Comparison of ENCODE assay signal across 8 mouse cellular contexts in genomic region chr5:100845848-100846598, GRCm38 (mm10). TPM values are rescaled to one million over a fixed set of nuclear protein-coding genes. Genes with fewer than 3 reads are reported as not detected.
DNase-seq lines count a peak whose midpoint lies in the region; ATAC-seq and TF ChIP-seq lines count a peak whose summit lies in the region.

No protein-coding gene starts in this region.

- intact Hi-C loops in heart, postnatal 25 days (cut with DNase I), result no loop called here

- no peak overlapping the region for H3K27ac ChIP-seq in forebrain, embryonic 15.5 days (replicated peaks)
- peak overlapping the region; percentile 53; the same call in 1 of the 2 replicates for H3K27ac ChIP-seq in layer of hippocampus, adult 2 months
- no peak overlapping the region for H3K27ac ChIP-seq in lung, embryonic 15.5 days

- H3K9me3 ChIP-seq in forebrain, embryonic 15.5 days, result no peaks in the 10 kb centered on the region
- no peaks in the 10 kb centered on the region for H3K9me3 ChIP-seq in lung, embryonic 15.5 days

- H3K9ac ChIP-seq in forebrain, embryonic 15.5 days (replicated peaks), result peak overlapping the region; percentile 54
- peak overlapping the region; percentile 26 for H3K9ac ChIP-seq in lung, embryonic 15.5 days

- peak; percentile 34 to 43 for DNase-seq in CD8-positive naive resting alpha-beta T cell, adult 2 months (ENCODE audit: low read depth in 2 of 2, low spot score in 2 of 2)
- DNase-seq in c-Kit-positive CD71-negative TER-119-negative erythroid progenitor cells, embryonic 14.5 days (ENCODE audit: low read depth), result peak; percentile 52
- peak; percentile 65 for DNase-seq in heart, postnatal 25 days (ENCODE audit: low spot score)
- peak; percentile 19 to 46 for DNase-seq in layer of hippocampus, adult 2 months (ENCODE audit: low spot score in 2 of 2)
- peak; percentile 51 to 57 for DNase-seq in thymus, adult 18-20 months

- H3K4me3 ChIP-seq in forebrain, embryonic 15.5 days, result peak overlapping the region; percentile 52
- H3K4me3 ChIP-seq in layer of hippocampus, adult 2 months, result peak overlapping the region; percentile 78
- peak overlapping the region; percentile 54 for H3K4me3 ChIP-seq in lung, embryonic 15.5 days

- peaks cover 39% of the 10 kb centered on the region for H3K27me3 ChIP-seq in forebrain, embryonic 15.5 days
- peaks cover 46% of the 10 kb centered on the region for H3K27me3 ChIP-seq in lung, embryonic 15.5 days

- TF ChIP-seq CTCF in layer of hippocampus, adult 2 months (conservative IDR thresholded peaks at IDR 0.05), result no peak

- peak; percentile 68 for ATAC-seq in forebrain, embryonic 15.5 days (replicated peaks)
- ATAC-seq in lung, embryonic 15.5 days (ENCODE audit: borderline replicate concordance, extremely low read depth, low FRiP score, low TSS enrichment), result peak; percentile 73
- ATAC-seq in neutrophil, adult 5-6 weeks (ENCODE audit: extremely low read depth, insufficient number of reproducible peaks, low FRiP score, poor library complexity, severe bottlenecking), result peak; percentile 75

- H3K4me1 ChIP-seq in forebrain, embryonic 15.5 days, result peaks cover 16% of the 10 kb centered on the region
- H3K4me1 ChIP-seq in lung, embryonic 15.5 days, result peaks cover 12% of the 10 kb centered on the region

- H3K4me2 ChIP-seq in forebrain, embryonic 15.5 days (replicated peaks), result peak overlapping the region; percentile 97
- H3K4me2 ChIP-seq in lung, embryonic 15.5 days, result peak overlapping the region; percentile 97

- H3K36me3 ChIP-seq in forebrain, embryonic 15.5 days, result no peaks in the 10 kb centered on the region
- H3K36me3 ChIP-seq in lung, embryonic 15.5 days, result no peaks in the 10 kb centered on the region

- under 1% methylated on average over 52 of the region's 52 CpGs for WGBS in forebrain, embryonic 15.5 days
- under 1% methylated on average over 52 of the region's 52 CpGs for WGBS in lung, embryonic 15.5 days

RNA-seq across cellular contexts. Expression of gene Gpat3, which starts 0.5 kb away (rescaled TPM):
- polyA plus RNA-seq in forebrain, embryonic 15.5 days (2015; fragmentation: Nextera tagmentation; extraction: Ambion mirVana), result 0.70 and 0.73 TPM in 2 replicates
- total RNA-seq in heart, postnatal 25 days (2021), result 10 to 100 TPM; 24.4 to 25.2 TPM
- 1 to 10 TPM; 2.1 to 3.7 TPM for total RNA-seq in layer of hippocampus, adult 2 months (2021)
- 1.5 and 2.3 TPM in 2 replicates for polyA plus RNA-seq in lung, embryonic 15.5 days (2015; fragmentation: Nextera tagmentation; extraction: Ambion mirVana)
- total RNA-seq in neutrophil, adult 5-6 weeks (2017), result 25.6 and 27.3 TPM in 2 replicates

RNA-seq across cellular contexts. Expression of gene Abraxas1, which starts 25.3 kb away (rescaled TPM):
- 16.4 TPM in 2 replicates for polyA plus RNA-seq in forebrain, embryonic 15.5 days (2015; fragmentation: Nextera tagmentation; extraction: Ambion mirVana)
- total RNA-seq in heart, postnatal 25 days (2021), result 10 to 100 TPM in 1 of 2 experiments, 1 to 10 TPM in 1; 9.9 to 10.1 TPM
- 1 to 10 TPM; 8.4 to 9.5 TPM for total RNA-seq in layer of hippocampus, adult 2 months (2021)
- 29.0 and 32.0 TPM in 2 replicates for polyA plus RNA-seq in lung, embryonic 15.5 days (2015; fragmentation: Nextera tagmentation; extraction: Ambion mirVana)
- total RNA-seq in neutrophil, adult 5-6 weeks (2017), result 16.4 and 16.7 TPM in 2 replicates

RNA-seq across cellular contexts. Expression of gene Mrps18c, which starts 47.6 kb away (rescaled TPM):
- polyA plus RNA-seq in forebrain, embryonic 15.5 days (2015; fragmentation: Nextera tagmentation; extraction: Ambion mirVana), result 151 and 152 TPM in 2 replicates
- total RNA-seq in heart, postnatal 25 days (2021), result 10 to 100 TPM; 73.2 to 85.1 TPM
- total RNA-seq in layer of hippocampus, adult 2 months (2021), result 10 to 100 TPM; 55.6 to 66.2 TPM
- 146 and 162 TPM in 2 replicates for polyA plus RNA-seq in lung, embryonic 15.5 days (2015; fragmentation: Nextera tagmentation; extraction: Ambion mirVana)
- total RNA-seq in neutrophil, adult 5-6 weeks (2017), result 46.3 and 69.6 TPM in 2 replicates

RNA-seq across cellular contexts. Expression of gene Helq, which starts 47.6 kb away (rescaled TPM):
- polyA plus RNA-seq in forebrain, embryonic 15.5 days (2015; fragmentation: Nextera tagmentation; extraction: Ambion mirVana), result 20.8 and 21.3 TPM in 2 replicates
- total RNA-seq in heart, postnatal 25 days (2021), result 1 to 10 TPM; 2.4 to 5.5 TPM
- total RNA-seq in layer of hippocampus, adult 2 months (2021), result 10 to 100 TPM; 15.8 to 18.1 TPM
- polyA plus RNA-seq in lung, embryonic 15.5 days (2015; fragmentation: Nextera tagmentation; extraction: Ambion mirVana), result 14.7 and 18.3 TPM in 2 replicates
- 17.4 and 21.4 TPM in 2 replicates for total RNA-seq in neutrophil, adult 5-6 weeks (2017)
